Mouse (Mus musculus) kidney, postnatal 36 days (tissue): ENCODE measurements at regions not wholly inside any gene's neighbourhood (a gene's known extent, or its start where the extent isn't known, plus 50 kb on each side); places are given as distances from the start of the nearest gene placed in this dataset.
A peak's percentile ranks its signal among the peaks of the same experiment; 100 is the strongest.

Source experiments
- DNase-seq, 2 experiments: peaks; one replicate each; pipeline ENCODE4 v3.0.0; 2021 to 2022; ENCODE audit warnings: mixed read lengths in 2 of 2

DNA sequence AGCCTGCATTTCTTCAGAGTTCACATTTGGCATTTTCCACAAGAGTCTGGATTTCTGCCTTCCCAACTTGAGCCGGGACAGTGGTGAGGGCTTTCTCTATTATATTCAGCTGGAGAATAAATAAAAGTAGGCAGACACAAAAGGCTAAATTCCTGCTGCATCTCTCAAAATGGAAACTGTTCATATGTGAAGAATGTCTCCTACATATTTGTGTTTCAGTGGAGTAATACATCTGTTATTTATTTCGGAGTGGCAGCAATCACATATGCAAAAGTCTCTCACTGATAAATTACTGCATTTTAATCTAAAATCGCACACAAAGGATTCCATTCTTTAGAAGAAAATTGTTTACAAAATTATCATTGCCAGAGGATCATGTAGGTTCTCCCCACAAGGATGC is 230.9 kb upstream of the Tank start:
- no peak for DNase-seq

DNA sequence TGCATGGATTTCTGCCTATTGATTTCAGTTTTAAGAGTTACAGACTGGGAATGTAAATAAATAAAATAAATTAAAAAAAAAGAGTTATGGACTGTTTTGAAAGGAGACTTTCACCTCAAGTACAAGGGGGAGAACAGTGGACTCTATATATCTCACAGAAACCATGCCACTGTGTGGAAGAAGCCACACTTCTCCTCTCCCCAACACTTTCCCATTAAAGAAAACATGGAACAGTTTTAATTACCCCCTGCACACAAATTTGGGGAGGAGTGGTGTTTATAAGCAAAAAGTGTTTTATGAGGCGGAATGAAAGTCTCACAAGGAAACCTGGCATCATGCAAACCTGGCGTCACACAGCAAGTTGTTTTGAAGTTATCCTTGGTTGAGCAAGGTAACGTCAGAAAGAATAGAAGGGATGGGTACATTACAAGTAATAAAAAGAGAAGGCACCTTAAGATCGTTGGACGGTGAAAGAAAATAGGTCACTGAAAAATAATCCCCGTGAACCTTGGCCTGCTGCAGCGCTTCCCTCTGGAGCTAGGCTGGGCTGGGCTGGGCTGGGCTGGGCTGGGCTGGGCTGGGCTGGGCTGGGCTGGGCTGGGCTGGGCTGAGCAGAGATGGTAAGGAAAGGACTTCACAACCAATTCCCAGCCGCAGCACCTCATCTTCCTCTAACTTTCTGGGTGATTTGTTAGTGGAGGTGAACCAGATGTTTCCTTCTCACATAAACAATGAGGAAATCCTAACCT is 232.2 kb upstream of the Tank start:
- peak in 1 of 2 experiments; percentile 5 for DNase-seq

DNA sequence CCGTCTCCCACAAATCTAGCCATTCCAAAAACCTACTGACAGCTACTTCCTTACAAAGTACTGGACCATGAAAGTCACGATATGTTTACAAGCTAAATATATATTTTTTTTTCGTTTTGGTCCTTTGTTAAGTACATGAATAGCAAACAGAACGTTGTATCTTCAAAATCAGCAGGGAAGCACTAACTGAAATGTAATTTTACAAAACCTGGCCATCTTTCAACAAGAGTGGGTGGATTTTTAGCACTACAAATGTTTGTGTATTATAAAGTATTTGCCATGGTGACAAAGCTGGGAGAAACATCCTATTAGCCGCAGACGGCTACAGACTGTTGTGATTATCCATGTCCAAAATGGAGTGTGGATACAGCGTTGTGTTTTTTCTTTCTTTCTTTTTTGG is 233.1 kb upstream of the Tank start:
- DNase-seq: no peak

GRCm38 (mm10) chr2:61344556-61345131 is 233.7 kb upstream of the Tank start:
- DNase-seq: peak; percentile 34 to 38

DNA sequence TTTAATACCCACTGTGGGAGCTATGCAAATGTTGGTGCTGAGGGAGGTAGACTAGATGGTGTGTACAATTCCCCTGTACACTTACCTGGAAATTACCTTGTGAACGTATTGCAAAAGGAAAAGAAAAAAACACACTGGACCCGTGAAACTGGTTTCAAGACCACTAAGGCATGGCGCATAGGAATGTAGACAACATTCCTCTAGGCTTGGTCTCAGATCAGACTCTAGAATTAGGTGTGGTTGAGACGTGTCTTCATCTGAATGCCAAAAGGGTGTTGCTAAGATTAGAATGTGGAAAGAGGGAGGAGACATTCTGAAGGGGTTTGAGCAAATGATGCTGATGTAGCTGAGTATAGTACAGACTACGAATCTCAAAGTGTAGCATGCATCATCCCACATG is 237.1 kb upstream of the Tank start:
- no peak for DNase-seq

- peak; percentile 16 to 56 for DNase-seq
These were observed 259.2 kb upstream of the Tank start for GRCm38 (mm10) chr2:61319226-61319625.

- DNase-seq: peak in 1 of 2 experiments; percentile 4
These were observed 268.0 kb upstream of the Tank start for GRCm38 (mm10) chr2:61310405-61310804.

GRCm38 (mm10) chr2:61309219-61309618 is 269.2 kb upstream of the Tank start:
- no peak for DNase-seq

- peak; percentile 49 to 75 for DNase-seq
These were observed 281.2 kb upstream of the Tank start for GRCm38 (mm10) chr2:61297135-61297534.

GRCm38 (mm10) chr2:61296606-61297005 is 281.8 kb upstream of the Tank start:
- DNase-seq: no peak

DNA sequence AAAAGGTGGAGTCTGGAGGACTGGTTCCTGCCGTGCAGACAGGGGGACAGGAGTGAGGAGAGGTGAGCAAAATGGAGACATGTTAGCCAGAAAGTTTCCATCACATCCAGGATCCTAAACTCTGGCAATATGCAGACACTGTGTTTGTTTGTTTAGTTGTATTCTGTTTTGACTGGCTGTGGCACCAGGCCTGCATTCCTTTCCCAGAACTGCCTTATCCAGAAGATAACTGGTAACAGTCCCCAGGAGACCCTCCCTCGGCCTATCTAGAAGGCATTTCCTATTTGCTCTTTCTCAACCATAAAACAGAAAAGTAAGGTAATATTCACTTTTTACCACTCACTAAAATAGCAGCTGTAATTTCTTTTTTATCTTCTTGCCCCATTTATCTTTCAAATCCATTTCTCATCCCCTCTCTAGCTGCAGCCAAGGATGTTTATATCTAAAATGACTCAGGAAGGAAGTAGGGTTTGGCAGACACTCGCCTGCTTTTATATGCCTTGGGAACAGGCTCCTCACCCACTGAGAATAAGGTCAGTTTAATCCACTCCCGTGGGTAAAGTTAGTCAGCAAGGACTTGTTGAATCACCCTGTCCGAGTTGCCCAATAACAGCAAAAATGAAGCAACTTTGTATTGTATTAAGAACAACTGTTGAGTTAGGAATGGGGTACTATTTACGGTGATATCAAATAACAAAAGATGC is 283.0 kb upstream of the Tank start:
- DNase-seq: peak; percentile 52 to 80

DNA sequence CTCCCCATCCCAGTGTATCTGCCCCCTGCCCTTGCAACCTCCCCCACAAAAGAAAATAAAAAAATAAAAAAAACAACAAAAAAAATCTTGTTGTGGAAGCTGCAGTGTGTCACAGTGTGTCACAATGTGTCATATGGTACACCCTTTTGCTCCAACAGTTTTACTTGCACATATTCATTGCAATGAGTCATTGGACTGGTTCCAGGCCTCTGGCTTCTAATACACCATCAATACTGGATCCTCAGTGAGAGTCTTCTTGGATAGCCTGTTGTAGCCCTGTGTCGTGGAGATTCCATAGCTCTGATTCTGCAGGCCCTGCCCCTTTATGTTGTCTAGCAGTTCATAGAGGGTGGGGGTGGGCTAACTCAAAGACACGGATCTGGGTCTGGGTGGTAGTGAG is 290.1 kb upstream of the Tank start:
- no peak for DNase-seq

DNA sequence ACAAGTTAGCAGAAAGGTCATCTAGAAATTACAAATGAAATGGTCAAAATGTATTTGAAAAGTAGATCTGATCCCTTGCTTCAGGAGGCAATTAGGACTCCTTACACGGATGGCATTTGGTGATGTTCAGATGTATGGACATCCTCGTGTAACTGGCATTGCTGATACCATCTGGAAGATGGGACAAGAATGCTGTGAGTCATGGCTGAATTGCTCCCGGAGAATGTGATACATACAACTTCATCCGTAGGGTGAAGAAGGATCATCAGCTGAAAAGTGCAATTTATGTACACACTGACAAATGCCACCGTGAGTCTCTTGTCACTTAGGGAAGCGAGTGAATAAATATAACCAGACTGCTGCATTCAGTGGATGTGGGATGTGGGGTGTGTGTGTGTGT is 293.7 kb upstream of the Tank start:
- no peak for DNase-seq

- DNase-seq: peak; percentile 13 to 16
These were observed 294.4 kb upstream of the Tank start for GRCm38 (mm10) chr2:61283829-61284601.

GRCm38 (mm10) chr2:61272721-61273120 is 305.7 kb upstream of the Tank start:
- no peak for DNase-seq

GRCm38 (mm10) chr2:61267706-61268105 is 304.7 kb upstream of the Rbms1 start:
- no peak for DNase-seq

GRCm38 (mm10) chr2:61250068-61250800 is 287.2 kb upstream of the Rbms1 start:
- DNase-seq: no peak

- DNase-seq: no peak
These were observed 285.0 kb upstream of the Rbms1 start for GRCm38 (mm10) chr2:61247956-61248355.

DNA sequence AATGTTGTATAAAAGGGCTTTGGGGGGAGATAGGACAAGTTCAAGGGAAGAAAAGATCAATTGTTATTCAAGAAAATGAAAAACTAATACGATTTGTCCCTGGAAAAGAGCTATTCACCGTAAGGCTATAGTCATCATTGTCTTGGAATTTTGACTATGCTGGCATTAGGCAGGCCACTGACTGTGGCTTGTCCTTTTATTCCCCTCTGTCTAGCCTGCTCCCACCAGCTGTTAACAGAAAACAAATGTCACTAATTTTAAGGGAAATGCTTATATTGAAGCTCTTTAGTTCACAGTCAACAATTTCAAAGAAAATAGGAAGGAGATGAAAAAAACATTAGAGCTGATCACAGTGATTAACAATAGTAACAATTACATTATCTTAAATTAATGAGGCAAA is 284.3 kb upstream of the Rbms1 start:
- DNase-seq: no peak

DNA sequence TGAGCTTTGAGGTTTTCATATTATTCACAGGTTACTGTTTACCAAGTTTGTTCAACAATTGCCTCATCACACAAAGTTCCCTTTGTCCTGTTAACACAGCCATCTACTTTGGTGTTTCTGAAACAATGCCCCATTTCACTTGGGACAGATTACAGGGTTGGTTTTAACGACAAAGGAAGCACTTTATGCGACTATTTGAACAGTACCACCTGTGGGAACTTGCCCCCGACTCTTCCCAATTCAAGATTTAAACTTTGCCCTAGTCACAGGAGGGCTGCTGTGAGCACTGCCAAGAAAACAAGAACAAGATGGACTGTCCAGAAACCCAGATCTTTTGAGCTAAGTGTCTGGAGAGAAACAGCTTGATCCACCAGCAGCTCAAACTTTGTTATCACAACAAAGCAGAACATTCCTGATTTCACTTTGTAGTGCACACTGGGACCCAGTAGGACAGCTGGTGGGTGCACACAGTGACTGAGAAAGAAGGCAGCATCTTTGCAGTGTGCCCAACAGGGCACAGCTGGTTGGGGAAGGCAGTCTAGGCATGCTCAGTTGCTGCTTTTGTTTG is 283.8 kb upstream of the Rbms1 start:
- DNase-seq: peak; percentile 9 to 24

DNA sequence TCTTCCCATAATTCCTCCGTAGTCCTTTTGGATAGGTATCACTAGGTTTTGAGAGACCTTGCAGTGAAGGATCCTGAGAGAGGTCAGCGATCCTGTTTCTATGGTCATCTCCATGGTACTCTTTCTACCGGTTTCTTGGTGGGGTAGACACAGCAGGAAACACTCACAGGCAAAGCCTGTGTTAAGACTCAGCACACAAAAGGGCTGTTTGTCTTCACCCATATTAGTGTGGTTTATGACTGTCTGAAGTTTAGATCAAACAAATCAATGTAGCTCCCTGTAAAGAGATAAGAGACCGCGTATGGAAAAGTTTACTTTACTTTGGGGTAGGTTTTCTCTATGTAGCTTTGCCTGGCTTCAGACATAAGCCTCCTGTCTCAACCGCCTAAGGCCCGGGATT is 282.5 kb upstream of the Rbms1 start:
- no peak for DNase-seq

DNA sequence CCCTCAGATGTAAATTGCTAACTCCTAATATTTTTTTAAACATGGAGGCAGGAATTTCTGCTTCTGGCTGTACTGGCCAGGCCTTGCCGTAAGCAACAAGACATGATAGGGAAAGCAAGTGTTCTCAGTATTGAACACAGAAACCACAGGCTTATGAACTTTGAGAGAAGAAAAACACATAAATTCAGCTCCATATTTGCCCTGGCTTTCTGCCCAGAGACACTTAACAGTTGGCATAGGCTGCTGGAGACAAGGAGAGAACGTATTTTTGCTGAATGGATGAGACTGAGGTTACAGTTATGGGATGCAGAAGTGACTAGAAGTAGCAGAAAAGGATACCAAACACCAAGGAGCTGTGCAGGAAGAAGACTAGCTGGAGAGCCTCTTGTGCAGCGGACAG is 258.7 kb upstream of the Rbms1 start:
- peak; percentile 5 to 26 for DNase-seq
